Mouse (Mus musculus) MEL-GATA-1-ER (cell line): ENCODE data around the gene Gm14139.
"Not testable (repeated sequence)": the region's sequence is repeated elsewhere in the genome, so short reads cannot be mapped to it uniquely, and the experiment has no call there.

Experiments
- DNase-seq: peaks from one replicate; pipeline ENCODE4 v3.0.0-alpha.2; 2012; ENCODE audit warnings: low read depth; ENCODE audit errors: extremely low read depth

Gene Gm14139

GRCm38 (mm10) chr2:150181570-150181999 lies at the start of gene Gm14139:
Gene Gm14139 (plus strand): TSS chr2:150181755.
- not testable (repeated sequence) for DNase-seq

GRCm38 (mm10) chr2:150132002-150132401 lies 49.6 kb upstream of the Gm14139 start:
- not testable (repeated sequence) for DNase-seq

GRCm38 (mm10) chr2:150132773-150133172 lies 48.8 kb upstream of the Gm14139 start:
- no peak for DNase-seq

GRCm38 (mm10) chr2:150136435-150136897 lies 45.1 kb upstream of the Gm14139 start, which contains the start of gene Zfp120:
Gene Zfp120 (minus strand): TSS chr2:150136708.
- peak; percentile 96 for DNase-seq

- DNase-seq, result no peak
Measured at GRCm38 (mm10) chr2:150166703-150167102, 14.9 kb upstream of the Gm14139 start.

- no peak for DNase-seq
Measured at GRCm38 (mm10) chr2:150173833-150174232, 7.7 kb upstream of the Gm14139 start.

GRCm38 (mm10) chr2:150179579-150179978 lies 2.0 kb upstream of the Gm14139 start, which contains the start of gene Gm10770:
Gene Gm10770 (minus strand): TSS chr2:150179679.
- DNase-seq, result not testable (repeated sequence)

- not testable (repeated sequence) for DNase-seq
Measured at GRCm38 (mm10) chr2:150181046-150181445, 509 bp upstream of the Gm14139 start.

- not testable (repeated sequence) for DNase-seq
Measured at GRCm38 (mm10) chr2:150217600-150218362, 36.2 kb downstream of the Gm14139 start, which contains the start of gene Zfp937. Gene Zfp937 (plus strand): TSS chr2:150218073.

- not testable (repeated sequence) for DNase-seq
Measured at GRCm38 (mm10) chr2:150218363-150218725, 36.8 kb downstream of the Gm14139 start.

GRCm38 (mm10) chr2:150223263-150223662 lies 41.7 kb downstream of the Gm14139 start:
- not testable (repeated sequence) for DNase-seq
